Mouse (Mus musculus): ENCODE measurements around the gene Cnmd. TPM values are rescaled to one million over a fixed set of nuclear protein-coding genes. Genes with fewer than 3 reads are reported as not detected.

Cnmd gene
- total RNA-seq, 2 experiments from 2014 or later = 0.56 TPM; not detected in 1

DNA sequence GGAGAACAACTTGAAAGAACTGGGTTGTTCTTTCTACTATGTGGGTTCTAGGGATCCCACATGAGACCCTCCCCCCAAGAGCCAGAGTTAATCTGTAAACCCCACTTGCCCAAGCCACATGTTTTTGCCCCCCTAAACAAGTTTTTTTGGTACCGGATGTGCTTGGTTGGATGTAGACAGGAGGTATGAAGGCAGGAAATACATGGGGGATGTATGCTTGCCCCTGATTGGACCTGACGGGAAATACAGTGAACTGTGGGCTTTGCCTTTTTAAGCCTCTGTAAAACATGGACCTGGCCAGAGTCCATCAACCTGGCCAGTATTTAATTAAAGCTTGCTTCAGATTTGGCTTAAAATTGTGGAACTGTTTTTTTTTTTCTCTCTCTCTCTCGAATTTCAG lies 12.3 kb downstream of the Cnmd start:
- no peak for ATAC-seq (ENCODE audit: poor library complexity, severe bottlenecking)

DNA sequence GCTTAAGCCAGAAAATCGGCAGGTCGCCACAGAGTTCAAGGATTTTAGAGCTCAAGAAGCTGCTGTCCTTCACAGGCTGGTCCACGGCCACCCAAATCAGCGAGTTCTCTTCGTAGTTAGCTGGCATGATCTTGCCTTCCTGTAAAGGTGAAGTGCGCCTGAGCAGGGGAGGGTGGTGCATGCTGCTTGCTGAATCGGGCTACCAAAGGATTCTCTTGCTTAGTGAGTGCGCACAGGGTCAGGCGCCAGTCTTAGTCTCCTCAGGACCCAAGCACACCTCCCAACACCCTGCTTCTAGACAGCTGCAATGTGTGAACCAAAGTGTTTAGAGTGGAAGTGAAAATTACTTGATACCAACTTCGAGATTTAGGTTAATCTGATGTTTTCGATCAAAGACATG lies 16.6 kb downstream of the Cnmd start:
- ATAC-seq (ENCODE audit: poor library complexity, severe bottlenecking) = no peak

DNA sequence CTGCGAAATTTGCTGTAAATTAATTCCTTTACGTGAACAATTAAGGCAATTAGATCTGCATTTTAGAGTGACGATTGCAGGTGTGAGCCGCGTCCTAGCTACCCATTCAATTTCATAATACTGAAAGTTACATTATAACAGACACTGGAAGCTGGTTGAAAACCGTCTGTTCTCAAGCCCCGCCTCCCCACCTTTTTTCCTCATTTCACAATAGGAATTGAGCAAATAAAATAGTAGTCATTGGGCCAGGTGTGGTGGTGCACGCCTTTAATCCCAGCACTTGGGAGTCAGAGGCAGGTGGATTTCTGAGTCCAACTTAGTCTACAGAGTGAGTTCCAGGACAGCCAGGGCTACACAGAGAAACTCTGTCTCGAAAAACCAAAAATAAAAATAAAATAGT lies 19.9 kb downstream of the Cnmd start:
- no peak for ATAC-seq (ENCODE audit: poor library complexity, severe bottlenecking)

DNA sequence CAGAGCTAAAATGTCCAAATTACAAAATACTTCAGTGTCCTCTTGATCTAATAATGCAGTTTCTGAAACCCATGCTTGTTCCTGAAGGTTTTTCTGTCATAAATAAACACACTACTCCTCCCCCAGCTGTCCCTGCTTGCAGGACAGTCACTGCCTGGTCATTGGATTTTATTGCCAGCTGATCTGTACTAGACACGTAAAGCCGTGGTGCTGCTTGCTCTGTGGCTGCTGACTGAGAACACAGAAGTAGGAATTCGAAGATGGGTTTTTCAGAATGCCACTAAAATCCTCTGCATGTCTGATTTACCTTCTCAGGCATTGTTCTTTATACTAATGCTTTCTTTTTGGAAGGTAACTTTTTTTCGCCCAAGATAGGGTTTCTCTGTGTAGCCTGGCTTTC lies 25.2 kb downstream of the Cnmd start:
- ATAC-seq (ENCODE audit: poor library complexity, severe bottlenecking) = no peak

DNA sequence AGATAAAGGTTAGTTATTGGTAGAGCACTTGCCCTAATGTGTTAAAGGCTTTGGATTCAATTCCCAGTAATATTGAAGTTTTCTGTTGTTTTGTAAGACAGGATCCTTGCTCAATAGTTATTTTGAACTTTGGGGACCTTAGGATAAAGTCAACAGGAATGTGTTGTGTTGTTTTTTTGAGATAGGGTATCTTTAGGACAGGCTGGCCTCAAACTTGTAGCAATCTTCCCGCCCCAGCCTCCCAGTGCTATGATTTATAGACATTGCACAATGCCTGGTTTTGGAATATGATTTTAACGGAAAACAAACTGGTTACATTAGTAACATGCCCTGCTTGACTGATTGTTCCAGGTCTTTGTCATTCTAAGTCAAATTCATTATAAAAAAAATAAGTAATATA lies 28.8 kb downstream of the Cnmd start:
- ATAC-seq (ENCODE audit: poor library complexity, severe bottlenecking) = no peak

DNA sequence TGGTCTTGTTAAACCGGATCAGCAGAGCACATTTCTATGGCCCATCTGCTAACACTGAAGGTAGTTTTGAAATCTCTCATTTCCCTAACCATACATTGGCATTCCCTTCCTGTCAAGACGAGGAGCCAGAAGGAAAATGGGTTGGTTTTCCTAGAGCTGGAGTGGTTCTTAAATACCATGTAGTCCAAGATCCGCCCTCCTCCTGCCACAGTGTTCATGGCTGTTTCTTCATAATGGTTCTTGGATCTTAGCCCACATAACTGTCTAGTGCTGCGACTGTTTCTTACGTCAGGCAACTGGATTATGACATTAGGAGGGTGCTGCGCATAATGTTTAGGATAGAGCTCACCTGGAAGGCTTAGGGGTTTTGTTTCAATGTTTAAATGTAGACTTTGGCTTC lies 29.6 kb downstream of the Cnmd start:
- ATAC-seq (ENCODE audit: poor library complexity, severe bottlenecking) = no peak

DNA sequence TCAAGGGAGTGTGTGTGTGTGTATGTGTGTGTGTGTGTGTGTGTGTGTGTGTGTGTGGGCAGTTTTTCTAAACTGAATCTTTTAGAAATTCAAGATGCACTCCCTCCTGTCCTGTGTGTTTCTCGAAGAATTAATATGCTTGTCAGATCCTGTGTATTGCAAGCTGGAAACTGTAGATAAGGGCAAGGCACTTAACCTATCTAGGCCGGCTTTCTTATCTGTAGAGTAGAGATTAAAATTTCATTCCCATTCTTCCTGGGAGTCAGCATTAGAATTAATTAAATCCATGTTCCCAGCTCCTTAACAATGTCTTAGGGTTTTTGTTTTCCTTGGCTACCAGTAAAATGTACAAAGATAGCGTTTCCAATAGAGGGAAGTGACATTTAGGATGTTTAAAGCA lies 40.8 kb downstream of the Cnmd start:
- ATAC-seq (ENCODE audit: poor library complexity, severe bottlenecking) = no peak

DNA sequence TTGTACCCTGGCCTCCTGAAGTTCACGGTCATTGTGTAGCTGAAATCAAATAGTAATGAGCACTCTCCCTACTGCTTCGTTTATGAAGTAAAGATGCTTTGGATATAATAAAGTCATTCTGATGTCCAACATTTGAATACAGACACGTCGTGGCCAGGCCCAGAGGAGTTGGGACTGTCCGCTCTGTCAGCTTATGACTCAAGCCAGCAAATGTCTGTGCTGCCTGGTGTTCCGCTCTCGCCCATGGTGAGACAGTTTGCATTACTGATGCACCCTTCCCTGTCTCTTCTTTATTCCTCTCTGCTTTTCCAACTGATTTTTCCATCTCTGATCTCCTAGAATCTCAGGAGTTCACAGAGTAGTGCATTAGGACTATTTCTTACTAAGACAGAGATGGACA lies 42.2 kb downstream of the Cnmd start:
- ATAC-seq (ENCODE audit: poor library complexity, severe bottlenecking) = no peak

DNA sequence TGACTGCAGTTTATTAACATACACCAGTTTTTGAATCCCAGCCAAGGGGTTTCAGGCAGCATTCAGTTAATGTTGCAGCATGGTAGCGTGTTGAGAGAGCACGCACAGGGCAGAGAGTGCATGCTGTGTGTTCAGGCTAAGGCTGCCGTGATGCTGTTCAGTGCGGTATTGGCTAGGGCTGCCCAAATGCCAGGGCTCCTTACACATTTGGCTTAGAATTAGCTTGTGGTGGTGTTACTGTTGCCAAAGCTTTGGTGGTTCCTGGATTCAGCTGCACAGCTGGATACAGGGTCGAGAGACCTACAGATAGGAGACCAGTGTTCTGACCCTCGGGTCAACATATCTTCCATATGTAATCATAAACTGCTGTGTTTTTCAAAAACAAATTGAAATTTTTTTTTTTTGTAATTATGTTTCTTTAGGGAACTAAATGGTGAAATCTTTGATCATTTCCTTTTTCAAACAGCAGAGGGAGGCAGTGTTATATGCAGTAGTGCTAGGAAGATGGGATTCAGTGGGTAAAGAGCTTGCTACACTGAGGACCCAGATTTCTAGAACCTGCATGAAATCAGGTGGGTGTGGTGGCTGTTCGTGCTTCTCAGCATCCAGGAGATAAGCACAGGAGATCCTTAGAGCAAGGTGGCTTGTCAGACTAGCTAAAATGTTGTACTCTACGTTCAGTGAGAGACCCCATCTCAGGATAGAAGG lies 44.7 kb downstream of the Cnmd start:
- no peak for ATAC-seq (ENCODE audit: poor library complexity, severe bottlenecking)

DNA sequence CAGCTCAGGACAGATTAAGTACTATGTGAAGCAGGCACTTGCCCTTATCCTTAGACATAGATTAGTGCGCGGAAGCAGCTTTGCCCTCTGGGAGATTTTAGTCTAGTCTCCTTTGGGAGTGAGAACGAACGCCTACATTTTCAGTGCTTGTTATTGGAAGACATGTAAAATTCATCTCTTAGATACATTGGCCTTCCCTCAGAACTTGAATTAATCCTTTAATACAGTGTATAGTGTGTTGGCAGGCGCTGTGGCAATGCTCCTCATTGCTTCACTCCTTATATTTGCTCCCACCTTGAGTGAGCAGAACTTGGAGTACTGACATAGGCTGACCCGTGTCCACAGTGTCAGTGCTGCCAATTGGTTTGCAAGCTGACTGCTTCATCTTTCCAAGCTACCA lies 53.7 kb downstream of the Cnmd start:
- ATAC-seq (ENCODE audit: poor library complexity, severe bottlenecking) = no peak

DNA sequence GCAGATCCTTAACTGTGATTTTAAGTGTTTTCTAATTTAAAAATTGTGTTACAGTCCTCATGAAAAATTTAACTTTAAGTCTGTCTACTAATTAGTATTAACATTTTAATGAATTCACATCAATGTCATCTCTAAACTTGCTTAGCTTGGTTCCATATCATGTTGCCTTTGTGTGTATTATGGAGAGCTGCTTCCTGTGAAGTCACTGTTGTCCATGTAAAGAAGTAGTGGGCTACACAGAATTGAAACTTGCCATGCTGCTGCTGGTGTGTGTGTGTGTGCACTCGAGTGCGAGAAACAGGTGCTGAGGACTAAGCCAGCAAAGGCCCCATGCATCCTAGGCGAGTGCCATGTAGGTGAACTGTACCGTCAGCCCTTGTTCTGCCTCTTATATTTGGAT lies 54.6 kb downstream of the Cnmd start:
- ATAC-seq (ENCODE audit: poor library complexity, severe bottlenecking) = no peak

DNA sequence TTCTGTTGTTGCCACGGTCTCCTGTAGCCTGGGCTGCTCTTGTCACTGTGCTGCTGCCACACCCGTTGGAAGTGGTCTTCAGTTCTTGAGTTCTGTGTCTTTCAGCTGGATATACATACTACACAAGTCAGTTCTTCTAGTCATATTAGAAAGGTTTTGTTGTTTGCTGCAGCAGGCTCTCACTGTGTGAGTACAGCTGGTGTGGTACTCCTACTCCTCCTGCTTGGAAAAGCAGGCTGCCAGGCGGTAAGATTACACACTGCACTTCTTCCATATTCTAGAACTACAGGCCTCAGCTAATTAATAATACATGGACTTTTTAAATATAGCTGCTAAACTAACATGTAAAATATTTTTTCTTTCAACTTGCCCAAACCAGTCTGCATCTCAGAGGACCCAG lies 55.1 kb downstream of the Cnmd start:
- ATAC-seq (ENCODE audit: poor library complexity, severe bottlenecking) = no peak

DNA sequence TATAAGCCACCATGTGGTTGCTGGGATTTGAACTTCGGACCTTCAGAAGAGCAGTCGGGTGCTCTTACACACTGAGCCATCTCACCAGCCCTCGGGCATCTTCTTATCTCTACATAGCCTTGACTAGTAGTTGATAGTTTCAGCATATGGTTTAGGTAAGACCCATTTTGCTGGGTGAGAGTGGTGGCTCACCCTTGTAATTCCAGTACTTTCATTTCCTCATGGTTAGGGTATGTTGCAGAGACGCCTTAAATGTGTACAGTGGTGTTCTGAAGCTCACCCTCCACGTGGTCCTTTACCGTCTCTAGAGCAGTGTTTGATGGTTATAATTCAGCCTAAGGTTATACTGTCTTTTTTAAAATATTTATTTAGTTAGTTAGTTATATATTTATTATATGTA lies 55.6 kb downstream of the Cnmd start:
- no peak for ATAC-seq (ENCODE audit: poor library complexity, severe bottlenecking)

DNA sequence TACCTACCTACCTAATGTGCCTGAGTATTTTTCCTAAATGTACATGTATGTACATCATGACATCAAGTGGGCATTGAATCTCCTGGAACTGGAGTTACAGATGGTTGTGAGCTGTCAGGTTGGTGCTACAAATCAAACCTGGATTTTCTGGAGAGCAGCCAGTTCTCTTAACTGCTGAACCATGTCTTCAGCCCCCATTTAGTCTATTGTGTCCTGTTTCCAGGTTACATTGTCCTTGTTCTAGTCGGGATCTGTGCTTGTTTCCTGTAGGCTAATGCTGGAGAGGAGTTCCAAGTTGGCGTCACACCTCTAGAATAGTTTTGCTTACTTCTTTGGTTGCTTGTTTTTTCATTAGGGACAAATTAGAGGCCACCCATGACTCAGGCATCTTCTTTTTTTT lies 56.1 kb downstream of the Cnmd start:
- ATAC-seq (ENCODE audit: poor library complexity, severe bottlenecking) = no peak

DNA sequence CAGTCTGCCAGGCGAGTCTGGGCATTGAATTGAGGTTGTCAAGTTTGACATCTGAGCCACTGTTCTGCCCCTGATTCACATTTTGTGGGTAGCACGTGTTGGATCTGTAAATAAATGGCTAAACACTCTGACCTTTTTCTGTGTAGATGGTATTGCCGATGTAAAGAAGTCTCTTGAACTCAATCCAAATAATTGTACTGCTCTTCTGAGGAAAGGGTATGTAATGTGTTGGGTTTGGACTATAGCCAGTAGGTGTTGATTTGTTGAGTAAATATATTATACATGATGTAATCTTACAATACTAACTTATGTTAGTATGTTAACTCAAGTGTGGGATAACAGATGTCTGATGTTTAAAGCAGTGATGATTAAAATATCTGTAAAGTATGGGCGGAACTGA lies 65.4 kb downstream of the Cnmd start:
- ATAC-seq (ENCODE audit: poor library complexity, severe bottlenecking) = no peak

DNA sequence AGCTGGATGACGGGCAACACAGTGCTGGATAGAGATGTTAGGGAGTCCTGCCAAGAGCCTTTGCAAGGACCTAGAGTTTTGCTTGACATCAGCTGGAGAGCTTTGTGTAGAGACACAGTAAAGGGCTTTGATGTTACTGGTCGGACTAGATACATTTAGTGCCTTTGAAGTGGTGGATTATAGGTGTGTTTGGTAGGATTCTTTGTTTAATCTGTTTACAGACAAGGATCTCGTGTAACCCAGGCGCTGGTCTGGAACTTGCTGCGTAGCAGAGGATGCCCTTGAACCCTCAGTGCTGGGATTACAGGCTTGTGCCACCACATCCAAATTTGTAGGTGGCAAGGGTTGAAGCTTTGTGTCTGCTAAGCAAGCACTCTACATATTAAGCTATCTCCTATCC lies 67.9 kb downstream of the Cnmd start:
- ATAC-seq (ENCODE audit: poor library complexity, severe bottlenecking) = no peak

DNA sequence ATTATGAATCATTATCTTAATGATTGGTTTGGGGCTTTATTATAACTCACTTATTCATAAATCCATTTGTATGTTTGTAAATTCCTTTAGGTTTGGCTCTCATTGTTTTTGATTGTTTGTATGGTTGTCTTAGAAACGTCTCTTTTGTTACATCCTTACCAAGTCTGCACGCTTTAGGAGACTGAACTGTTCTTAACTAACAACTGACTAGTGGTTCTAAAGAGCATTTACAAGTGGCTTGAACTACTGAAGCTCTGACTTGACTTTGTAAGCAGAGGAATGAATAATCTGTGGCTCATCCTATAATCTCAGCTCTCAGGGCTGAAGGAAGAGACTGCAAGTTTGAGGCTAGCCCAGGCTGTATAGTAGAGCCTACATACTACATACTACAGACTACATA lies 70.4 kb downstream of the Cnmd start:
- ATAC-seq (ENCODE audit: poor library complexity, severe bottlenecking) = no peak

DNA sequence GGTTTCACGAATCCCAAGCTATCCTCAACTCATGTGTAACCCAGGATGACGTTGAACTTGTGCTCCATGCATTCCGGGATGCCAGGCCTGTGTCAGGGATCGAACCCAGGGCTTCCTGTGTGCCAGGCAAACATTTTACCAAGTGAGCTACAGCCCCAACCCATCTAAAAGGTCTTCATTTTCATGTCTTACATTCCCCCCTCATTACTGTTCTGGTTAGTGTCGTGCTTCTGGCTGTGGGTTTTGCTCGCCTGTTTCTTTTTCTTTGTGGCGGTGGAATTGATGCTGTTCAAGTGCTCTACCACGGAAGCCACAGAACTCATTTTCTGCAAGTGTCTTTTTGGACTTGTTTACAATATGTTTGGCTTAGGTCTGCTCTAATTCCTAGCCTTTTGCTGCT lies 71.1 kb downstream of the Cnmd start:
- ATAC-seq (ENCODE audit: poor library complexity, severe bottlenecking) = no peak

DNA sequence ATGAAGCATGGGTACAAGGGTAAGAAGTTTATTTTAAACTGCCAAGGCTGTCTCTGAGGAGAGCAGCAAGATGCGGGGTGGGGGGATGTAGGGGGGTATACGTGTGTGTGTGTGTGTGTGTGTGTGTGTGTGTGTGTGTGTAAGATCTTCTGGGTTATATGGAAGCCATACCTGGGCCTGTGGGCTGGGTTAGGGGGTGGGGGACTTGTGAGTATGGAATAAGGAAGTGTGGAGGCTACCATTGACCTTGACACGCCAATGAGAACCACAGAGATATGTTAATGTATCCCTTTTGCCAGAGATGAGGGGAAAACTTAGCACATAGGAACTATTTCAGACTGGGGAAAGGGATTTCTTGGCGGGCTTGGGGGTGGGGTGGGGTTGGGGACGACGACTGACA lies 72.6 kb downstream of the Cnmd start:
- ATAC-seq (ENCODE audit: poor library complexity, severe bottlenecking) = no peak

DNA sequence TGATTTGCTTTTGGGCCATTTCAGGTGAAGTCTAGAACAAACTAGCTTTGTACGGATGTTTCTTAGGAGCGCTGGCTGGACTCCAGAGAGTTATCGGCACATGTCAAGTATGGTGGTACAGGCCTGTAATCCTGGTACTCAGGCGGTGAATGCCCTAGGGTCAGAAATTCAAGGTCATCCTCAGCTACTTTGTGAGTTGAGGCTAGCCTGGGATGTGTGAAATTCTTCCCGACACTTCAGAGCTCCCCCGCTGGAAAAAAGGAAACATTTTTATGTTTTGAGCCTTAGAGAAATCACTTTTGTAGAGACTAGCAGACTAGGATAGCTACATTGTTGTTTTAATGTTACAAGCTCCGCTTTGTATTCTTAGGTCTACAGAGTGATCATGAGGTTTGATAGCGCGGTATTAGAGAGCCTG lies 73.4 kb downstream of the Cnmd start:
- ATAC-seq (ENCODE audit: poor library complexity, severe bottlenecking) = no peak

DNA sequence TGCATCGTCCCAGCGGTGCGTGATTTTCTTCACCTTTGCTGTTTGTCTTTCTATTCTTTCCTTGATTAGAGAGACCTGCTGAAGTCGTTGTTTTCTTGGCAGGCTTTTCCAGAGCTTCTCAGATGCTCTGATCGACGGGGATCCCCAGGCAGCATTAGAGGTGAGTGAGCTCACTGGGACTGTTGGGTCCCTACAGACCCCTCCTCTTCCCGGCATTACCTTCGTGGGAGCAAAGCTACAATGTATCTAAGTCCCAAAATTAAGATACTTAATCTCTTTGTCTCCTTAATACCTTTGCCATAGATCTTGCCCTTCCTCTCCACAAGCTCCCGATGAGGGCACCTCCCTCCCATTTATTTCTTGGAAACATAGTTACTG lies 74.1 kb downstream of the Cnmd start:
- ATAC-seq (ENCODE audit: poor library complexity, severe bottlenecking) = no peak; the same call in 1 of the 2 replicates

Measured in megakaryocyte, adult 5-6 weeks (primary cell).